Mouse (Mus musculus): ENCODE results near the gene Cnnm2.

The Cnnm2 gene

DNA sequence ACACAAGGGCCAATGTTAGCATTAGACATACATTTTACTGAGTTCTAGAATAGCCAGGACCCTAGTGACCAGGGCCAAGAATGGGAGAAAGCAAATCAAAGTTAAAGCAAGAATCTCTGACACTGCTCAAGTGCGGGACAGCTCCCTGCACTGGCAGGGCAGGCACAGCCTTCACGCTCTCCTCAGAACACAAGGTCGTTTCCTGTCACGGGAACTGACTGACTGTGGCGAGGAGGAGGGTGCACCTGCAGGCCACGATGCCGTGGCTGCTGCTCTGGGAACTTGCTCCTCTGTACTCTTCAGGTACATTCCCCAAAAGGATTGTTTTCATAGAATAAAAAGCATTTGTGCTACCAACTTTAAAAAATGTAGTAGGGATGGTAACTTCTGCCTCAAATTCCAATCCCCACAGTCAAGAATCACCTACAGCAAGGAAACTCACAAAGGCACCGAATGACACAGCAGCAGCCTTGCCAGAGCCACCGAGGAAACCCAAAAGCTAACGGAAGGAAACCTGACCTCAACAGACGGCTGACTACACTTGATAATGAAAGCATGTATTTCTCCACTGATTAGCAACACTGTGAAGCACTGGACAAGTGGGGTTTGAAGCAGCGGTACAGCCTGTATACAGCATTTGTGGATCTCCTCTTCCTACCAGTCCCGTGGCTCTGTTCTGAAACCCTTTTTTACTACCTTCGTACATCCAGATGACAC is 126.6 kb downstream of the Cnnm2 start:
- DNase-seq (ENCODE audit: low spot score): no peak

DNA sequence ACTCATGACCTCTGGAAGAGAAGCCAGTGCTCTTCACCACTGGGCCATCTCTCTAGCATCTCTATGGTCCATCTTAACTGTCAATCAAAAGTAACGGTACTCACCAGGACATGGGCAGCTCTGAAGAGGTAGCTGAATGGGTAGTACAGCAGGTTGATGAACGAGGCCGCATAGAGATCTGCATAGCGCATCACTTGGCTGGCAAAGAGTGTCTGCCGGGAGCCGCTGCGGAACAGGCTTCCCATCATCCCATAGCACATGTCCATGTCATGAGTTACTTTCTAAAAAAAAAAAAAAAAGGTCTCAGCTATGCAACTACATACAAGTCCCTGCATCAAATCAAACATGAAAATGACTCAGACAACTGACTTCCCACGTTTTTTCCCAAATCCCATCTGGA is 128.3 kb downstream of the Cnnm2 start:
- no peak for DNase-seq (ENCODE audit: low spot score)

DNA sequence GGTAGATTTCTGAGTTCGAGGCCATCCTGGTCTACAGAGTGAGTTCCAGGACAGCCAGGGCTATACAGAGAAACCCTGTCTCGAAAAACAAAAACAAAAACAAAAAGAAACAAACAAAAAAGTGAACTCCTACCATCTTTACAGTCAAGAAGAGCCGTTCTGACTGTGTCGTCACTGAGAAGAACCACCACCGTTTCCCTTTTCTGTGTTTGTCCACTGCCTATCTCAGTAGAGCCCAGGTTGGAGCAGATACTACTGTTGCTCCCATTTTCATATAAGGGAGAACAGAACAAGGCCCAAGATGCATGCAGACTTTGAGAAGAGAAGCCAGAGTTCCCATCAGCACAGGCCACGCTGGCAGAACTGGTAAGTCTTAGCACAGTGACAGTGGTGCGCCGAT is 129.3 kb downstream of the Cnnm2 start:
- DNase-seq (ENCODE audit: low spot score): no peak

DNA sequence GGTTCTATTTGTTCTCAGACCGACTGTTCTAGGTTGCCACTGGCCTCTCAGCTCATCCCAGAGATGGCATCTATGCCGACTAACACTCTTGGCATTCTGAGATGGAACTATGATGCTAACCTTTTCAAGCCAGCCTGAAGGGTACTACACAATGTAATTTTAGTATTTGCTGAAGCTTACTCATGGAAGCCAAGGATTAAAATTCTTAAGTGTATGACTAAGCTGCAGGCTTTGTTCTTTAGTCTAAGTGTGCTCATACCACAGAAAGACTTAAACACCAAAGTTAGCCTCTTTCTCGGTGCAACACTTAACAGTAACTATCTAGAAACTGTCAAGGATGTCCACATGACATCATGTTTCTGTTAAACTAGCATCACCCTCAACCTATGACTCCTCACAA is 131.5 kb downstream of the Cnnm2 start:
- no peak for DNase-seq (ENCODE audit: low spot score)

DNA sequence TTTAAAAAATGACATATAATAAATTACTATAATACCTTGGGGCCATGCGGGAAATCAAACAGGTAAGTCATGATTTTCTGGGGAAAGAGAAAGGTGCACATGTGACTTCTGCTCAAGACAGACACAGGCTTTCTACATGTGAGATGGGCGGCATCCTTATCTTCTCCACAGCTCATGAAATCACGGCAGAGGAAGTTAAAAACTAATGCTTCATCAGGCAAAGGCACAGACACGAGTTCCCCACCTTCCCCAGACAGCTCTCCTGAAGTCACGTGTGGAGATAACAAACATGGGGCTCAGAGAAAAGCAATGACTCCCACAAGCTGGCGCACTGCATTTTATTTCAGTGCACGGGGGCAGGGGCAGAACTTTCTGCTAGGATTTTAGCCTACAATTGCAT is 132.1 kb downstream of the Cnnm2 start:
- no peak for DNase-seq (ENCODE audit: low spot score)

DNA sequence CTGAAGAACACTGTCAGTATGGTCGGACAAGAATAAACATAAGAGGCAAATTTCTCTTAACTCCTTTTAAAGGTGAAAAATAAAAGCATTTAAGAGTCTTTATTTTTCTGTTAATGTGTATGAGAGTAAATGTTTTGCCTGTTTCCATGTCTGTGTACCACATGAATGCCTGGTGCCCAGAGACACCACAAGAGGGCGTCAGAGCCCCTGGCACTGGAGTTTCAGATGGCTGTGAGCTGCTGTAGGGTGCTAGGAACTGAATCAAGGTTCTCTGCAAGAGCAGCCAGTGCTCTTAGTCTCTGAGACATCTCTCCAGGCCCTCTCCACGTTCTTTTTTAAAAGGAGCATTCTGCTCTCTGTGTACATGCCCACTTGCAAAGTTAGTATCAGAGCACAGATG is 135.7 kb downstream of the Cnnm2 start:
- no peak for DNase-seq (ENCODE audit: low spot score)

DNA sequence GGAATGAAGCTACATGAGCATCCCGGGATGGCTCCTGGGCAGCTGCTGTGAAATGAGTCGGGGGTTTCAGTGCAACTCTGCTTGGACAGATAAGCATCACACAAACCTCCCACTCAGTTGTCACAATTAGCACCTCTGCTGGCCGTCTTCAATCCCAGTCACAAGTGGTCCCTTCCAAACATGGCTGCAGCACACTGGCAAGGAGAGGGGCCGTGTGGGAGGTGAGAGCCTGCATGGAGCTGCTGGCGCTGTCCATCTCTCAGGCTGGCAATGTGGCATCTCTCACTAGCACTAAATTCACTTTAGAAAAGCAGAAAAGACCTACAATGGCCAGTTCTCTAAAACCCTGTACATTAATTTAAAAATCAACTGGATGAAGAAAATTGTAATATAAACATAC is 136.8 kb downstream of the Cnnm2 start:
- no peak for DNase-seq (ENCODE audit: low spot score)

DNA sequence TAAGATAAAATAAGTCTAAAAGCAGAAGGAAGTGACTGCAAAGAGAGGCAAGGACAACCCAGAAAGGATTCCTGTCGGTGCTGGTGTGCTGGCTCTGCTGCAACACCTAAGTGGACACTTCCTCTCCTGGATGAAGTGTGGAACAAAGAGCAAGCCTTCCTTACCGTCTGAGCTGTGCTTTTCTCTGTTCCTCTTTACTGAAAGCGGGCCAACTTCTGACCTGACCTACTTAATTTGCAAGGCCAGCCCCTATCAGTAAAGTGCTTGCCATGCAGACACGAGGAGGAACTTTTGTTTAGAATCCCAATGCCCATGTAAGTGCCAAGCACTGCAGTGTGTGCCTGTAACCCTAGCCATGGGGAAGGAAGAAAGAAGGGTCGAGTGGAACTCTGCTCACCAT is 137.9 kb downstream of the Cnnm2 start:
- no peak for DNase-seq (ENCODE audit: low spot score)

DNA sequence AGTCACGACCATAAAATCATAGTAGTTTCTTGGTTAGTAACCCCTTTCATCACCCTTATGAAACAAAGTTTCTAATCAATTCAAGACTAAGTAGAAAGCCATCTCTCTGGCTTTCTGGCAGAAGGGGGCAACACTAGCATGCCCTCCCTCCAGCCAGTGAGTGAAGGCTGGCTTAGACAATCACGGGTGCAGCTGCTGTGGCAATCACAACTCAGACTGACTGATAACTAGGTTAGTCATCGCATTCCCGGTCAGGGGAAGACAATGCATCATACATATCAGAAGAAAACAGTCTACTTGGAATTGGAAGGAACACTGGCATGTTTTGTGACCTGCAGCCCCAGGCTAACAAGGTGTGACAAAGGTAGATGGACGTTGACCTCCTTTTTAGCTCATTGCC is 138.5 kb downstream of the Cnnm2 start:
- no peak for DNase-seq (ENCODE audit: low spot score)

DNA sequence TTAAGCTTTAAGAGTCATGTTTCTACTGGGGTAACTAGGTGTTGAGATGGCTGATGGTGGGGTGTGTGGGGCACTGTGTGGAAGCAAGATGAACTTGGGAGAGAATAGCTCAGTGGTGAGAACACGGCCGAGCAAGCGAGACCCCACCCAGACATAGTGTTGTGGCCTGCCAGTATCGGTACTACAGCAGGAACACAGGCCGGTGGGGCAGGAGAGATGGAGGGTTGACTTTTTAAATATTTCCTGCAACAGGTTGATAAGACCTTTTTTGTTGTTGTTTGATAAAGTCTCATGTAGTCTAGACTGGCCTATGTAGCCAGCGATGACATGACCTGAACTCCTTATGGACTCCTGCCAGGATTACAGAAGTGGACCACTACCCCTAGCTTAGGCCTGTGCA is 139.4 kb downstream of the Cnnm2 start:
- DNase-seq (ENCODE audit: low spot score): no peak

DNA sequence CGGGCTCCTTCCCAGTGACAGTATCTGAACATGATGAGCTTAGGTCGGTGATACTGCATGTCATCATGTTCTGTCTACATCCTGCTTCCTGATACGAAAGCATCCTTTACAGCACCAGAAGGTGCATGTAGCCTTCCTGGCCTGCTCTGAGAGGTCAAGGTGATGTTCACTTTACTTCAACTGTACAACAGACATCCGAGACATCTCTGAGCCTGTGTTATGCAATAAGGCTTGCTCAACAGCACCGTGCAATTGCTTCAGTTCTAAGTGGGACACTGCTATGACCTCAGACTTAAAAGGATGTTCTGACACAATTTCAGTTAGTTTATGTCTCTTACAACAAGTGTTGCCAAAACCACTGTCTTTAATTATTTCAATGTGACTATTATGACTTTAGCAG is 139.9 kb downstream of the Cnnm2 start:
- no peak for DNase-seq (ENCODE audit: low spot score)

DNA sequence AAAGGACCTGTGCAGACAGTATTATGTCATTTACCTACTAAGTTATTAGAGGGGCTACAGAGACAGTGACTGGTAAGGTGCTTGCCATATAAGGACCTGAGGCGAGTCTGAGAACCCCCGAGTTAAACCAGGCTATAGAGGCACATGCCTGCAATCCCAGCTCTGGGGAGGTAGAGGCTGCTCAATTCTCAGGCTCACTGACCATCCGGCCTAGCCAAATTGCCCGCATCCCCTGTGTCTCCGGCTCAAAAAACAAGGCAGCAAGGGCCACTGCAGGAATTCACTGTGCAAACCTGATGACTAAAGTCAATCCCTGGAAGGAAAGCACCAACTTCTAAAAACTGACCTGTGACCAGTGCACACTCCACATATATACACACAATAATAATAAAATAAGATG is 142.0 kb downstream of the Cnnm2 start:
- no peak for DNase-seq (ENCODE audit: low spot score)

DNA sequence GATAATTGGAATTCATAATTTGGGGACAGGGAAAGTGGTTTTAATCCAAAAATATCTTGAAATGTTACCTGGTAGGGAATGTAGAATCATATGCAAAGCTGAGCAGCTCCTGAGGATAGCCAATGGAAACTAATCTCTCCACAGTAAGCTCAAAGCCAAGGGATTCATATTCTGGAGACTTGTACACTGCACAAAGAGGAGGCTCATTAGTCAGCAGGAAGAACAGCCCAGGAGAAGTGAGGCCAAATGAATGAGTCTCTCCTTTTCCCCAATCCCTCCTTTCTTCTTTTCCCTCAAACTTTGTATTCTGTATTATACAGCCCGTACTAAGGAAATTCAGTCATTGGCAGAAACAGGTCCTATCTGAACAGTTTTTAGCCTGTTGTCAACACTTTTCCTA is 143.5 kb downstream of the Cnnm2 start:
- DNase-seq (ENCODE audit: low spot score): no peak

DNA sequence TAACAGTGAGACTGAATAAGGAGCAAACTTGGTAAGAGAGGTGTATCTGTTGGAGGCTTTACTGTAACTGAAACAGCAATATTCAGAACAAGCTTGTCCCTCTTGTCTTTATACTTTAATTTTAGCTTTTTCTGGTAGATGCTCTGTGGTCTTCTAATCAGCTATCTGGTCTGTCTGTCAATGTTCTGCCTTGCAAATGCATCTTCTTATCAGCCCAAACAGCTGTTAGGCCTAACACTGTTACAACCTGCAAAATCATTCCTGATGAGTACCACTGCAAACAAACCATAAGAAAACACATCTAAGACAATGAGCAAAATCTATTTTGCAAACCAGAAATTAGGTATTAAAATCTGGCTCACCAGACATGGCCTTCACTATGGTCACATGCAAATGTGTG is 144.0 kb downstream of the Cnnm2 start:
- DNase-seq (ENCODE audit: low spot score): no peak

DNA sequence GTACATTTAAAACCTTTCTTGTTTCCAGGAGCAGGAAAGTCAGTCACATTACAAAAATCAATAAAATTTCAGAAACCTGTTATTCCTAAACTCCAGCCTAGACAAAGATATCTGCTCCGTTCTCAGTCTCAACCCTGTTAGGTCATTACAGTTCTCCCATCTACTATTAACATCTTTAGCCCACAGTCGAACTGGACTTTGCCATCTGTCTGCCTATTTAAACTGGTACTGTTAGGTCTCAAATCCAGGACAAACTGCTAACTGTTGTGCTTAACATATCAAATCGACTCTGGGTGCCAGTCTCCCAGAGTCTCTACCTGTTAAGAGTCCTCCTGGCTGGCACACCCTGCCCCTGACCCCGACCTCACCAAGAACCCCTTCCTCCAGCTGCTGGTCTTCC is 144.6 kb downstream of the Cnnm2 start:
- no peak for DNase-seq (ENCODE audit: low spot score)

DNA sequence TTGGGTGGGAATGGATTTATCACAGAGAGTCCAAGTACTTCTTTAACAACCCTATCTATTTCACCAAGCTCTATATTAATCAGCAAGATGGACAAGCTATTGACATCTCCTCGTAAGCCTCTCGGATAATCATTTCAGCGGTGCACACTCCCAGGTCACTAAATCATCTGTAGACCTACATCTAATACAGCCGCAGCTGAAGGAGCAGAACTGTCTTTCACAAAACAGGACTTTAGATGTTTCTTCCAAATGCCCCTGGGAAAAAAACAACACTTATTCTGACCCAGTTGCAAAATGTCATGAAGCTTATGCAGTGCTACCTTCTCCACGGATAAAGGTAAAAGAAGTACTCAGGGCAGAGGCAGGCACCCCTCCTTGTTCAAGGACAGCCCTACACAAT is 146.8 kb downstream of the Cnnm2 start:
- no peak for DNase-seq (ENCODE audit: low spot score)

DNA sequence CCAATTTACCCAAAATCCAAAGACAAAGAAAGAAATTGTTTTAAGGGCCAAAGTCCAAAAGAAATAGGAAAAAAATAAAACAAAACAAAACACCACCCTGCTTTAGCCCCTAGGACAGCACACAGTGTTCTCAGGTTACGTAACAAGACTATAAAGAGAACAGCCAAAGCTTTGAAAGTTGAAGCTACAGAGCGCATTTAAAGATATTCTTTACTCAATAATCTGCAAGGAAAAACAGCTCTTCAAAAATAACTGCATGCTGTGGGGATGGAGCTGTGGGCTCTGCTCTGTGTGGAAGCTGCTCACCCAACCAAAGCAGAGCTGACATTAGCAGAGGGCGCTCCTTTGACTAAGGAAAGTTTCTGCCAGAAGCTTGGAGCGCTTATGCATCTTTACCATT is 147.6 kb downstream of the Cnnm2 start:
- DNase-seq (ENCODE audit: low spot score): no peak

DNA sequence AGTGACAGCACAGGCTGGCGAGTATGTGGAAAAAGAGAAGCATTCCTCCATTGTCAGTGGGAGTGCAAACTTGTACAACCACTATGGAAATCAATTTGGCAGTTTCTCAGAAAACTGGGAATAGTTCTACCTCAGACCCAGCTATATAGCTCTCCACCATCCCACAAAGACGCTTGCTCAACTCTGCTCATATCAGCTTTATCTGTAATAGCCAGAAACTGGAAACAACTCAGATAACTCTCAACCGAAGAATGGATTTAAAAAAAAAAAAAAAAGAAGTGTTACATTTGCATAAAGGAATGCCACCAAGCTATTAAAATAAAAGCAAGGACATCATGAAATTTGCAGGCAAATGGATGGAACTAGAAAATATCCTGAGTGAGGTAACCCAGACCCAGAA is 150.1 kb downstream of the Cnnm2 start:
- DNase-seq (ENCODE audit: low spot score): no peak

DNA sequence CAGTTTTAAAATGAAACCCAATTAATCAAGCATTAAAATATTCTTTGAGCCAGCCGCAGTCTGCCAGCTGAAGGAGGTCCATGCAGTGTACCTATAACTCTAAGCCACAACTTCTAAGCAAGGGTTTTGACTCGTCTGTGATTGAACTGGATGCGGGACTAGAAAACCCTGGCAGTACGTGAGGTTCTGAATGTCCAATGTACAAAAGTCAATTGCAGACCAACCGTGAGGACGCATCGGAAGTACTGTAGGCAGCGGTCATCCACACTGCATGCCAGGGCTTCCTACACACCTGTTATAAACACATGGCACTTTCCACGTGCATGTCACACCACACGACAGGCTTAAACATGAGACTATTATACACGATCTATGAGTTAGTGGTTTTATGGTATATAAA is 152.2 kb downstream of the Cnnm2 start:
- no peak for DNase-seq (ENCODE audit: low spot score)

DNA sequence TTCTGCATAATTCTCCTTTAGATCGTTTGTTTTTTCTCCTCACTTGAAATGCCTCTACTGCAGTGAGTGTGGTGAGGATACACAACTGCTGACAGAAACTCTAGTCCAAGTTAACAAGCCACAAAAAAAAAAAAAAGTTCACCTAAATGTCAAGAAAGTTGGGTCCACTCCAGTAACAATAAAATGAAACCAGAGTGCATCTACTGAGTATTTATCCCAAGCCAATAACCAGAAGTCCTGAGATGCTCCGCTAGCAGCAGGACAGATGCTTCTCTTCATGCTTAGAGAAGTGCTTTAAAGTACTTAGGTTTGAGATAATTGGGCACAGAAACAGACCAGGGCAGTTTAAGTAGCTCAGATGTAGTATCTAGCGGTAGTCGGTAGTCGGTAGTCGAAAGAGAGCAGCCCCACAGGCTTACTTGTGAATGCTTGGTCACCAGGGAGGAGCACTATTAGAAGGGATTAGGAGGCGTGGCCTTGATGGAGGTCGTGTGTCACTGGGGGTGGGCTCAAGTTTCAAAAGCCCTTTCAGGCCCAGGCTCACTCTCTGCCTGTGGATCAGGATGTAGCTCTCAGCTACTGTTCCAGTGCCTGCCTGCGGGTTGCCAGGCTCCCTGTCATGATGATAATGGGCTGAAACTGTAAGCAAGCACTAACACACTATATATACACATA is 154.1 kb downstream of the Cnnm2 start:
- DNase-seq (ENCODE audit: low spot score): no peak

DNA sequence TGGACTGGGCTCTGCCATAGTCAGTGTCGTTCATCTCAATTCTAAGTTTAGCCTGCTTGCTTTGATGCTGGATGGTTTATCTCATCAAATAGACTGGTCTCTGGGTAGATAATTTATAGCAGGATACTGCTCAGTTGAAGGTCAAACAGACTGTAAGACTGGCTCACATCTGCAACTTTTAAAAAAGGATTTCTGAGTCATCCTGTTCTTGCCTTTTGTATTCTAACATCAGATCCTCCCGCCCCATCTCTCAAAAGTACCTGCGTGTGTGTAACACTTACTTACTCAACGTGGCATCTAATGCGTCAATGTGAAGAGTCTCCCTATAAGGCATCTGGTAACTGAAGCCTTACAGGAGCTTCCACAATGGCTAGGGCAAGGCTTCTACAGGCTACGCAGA is 159.2 kb downstream of the Cnnm2 start:
- no peak for DNase-seq (ENCODE audit: low spot score)

DNA sequence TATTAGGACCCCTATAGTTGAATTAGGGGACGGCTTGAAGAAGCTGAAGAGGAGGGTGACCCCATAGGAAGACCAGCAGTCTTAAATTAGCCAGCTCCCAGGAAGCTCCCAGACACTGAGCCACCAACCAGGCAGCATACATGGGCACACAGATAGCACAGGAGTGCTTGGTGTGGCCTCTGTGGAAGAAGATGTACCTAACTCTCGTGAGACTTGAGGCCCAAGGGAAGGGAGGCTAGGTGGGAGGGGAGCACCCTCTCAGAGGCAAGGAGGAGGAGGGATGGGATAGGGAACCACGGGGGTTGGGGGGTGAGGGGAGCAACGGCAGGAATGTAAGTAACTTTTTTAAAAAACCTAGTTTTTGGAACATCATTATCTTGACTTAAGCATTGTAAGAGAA is 165.0 kb downstream of the Cnnm2 start:
- no peak for DNase-seq (ENCODE audit: low spot score)

DNA sequence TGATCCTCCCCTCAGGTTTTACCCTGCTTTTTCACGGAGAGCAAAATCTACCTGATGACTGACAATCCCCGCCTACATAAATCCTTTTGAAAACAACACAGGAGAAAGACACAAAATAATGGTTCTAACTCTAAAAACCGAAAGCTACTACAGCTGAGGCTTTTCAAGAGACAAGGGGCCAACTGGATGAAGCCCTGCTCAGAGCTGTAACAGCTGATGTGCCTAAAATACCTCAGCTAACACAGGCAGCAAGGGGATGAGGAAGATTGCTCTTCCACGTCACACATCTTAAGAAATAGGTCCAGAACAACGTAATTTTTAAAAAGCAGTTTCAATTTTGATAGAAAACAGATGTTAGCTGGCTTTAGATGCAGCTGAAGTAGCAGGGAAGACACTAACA is 165.6 kb downstream of the Cnnm2 start:
- no peak for DNase-seq (ENCODE audit: low spot score)

DNA sequence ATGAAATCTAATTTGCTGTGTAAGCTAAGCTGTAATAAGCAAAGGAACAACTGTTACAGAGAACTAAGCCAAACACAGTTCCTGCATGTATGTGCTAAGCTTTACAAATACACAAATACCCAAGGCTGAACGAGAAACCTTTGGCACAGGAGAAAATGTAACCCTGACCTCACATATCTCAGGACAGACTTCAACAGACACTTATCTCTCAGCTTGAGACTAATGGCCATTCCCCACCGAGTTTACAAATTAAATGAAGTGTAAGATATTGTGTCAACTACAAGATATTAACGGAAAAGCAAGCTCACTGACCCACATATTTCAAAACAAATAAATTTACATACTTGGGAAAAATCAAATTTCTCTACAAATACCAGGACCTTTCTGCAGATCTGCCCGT is 166.7 kb downstream of the Cnnm2 start:
- no peak for DNase-seq (ENCODE audit: low spot score)

All from urinary bladder, postnatal 14 days (tissue).